Mouse (Mus musculus) mouse embryonic stem cell (cell line): Measurements from ENCODE around the gene Pah.

ENCODE experiments used
- in situ Hi-C, 2 experiments: fragments of 300-500 bp; cut with MboI; formaldehyde crosslinking; loops; 1 replicate in 1 of 2; 3 replicates in 1 of 2; pipeline ENCODE4 v1.14.3; 2019 to 2020; ENCODE audit warnings: low sequenced_read_pairs in 2 of 2, low pct_unique_long_range_greater_than_20kb in 1 of 2, mixed read lengths in 1 of 2; ENCODE audit not compliant: unreplicated experiment in 1 of 2

Pah gene

DNA sequence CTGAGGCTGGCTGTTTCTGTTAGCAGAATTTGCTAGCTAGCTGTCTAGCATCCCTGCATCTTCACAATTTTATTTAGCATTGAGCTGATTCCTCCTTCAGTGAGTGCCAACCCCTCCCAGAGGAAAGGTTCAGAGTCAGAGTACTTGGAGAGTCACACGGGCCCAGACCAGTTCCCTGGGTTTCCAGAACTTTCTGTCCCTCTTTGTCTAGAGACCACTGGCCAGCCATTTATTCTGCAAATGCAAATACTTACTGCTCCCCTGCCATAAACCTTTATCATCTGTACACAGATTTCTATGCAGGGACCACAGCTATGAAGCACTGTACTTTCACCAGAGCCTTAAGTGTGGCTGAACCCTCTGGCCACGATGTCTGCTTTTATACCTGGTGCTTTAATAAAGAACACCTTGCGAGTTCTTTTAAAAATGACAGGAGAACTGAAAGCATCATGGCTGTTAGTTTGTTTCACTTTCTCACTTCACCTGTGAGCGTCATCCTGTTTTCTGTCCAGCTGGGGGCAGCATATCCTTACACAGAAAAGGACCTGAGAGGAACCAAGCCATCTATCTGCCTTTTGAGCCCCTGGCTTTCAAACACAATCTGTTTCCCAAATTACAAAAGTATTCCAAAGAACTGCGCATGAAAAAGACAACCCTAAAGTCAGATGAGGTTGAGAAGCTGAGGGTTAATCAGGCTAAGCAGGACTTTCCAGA is 74.9 kb downstream of the Pah start:
- in situ Hi-C loops: loop anchor here in 1 of 2 experiments (25.0 kb wide), 1 partner anchor 716 kb away; no protein-coding TSS in a partner anchor

DNA sequence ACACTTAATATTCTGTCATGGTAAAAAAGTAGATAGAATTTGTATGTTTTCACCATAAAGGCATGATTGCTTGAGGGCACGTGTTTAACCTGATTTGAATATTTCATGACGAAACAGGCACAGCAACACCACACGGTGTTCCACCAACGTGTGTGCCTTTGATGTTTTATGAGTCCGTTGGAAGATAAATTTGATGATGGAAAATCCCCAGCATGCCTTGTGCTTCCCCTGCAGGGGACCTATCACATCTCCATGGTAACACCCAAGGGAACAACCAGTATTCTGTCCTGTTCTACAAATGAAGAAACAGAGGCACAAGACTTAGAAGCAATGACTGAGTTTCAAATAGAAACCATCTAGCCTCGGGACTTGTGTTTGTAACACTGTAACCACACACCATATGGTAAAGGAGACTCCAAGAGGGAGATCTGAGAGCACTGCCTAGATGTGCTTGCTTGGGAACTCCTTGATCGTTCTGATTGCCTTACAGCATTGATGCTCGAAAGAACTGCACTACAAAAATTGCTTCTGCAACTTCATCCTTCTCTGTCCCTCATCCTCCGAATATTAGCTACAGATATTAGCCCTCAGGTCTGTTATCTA is 75.6 kb downstream of the Pah start:
- in situ Hi-C loops: loop anchor here in 1 of 2 experiments (25.0 kb wide), 1 partner anchor 715 kb away; no protein-coding TSS in a partner anchor

DNA sequence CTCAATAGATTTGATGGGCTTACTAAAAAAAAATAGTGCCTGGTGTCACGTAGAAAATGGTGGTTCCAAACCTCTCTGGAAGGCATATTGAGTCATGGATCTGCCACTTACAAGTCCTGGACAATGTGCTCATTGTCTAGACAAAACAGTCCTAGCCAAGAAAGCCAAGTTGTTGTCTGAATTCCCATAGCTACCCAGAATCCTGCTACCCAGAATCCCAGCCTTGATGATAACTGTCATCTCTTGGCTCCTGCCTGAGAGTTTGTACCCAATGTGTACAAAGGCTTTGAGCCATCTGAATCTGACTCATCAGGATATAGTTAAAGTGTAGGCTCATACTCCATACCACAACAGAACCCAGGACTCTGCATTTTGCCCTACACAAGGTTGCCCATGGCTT is 80.6 kb downstream of the Pah start:
- in situ Hi-C loops: no loop called here

DNA sequence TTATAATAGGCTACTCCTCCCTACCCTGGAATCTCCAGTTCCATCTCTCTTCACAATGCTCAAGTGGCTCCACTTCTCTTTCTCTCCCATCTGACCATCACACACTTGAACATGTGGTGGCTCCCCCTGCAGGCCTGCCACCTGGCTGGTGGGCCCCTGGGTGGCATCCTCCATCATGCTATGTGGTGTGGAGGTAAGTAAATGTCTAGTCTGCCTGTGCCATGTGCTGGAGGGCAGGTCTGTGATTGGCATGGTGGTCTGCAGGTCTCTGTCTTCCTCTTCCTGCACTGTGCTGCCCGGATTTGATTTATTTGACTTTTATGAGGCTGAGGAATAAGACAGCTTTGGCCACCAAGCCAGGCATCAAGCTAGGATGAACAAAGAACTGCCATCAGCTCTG is 103.6 kb downstream of the Pah start:
- in situ Hi-C loops: no loop called here
